ENCODE assay signal across 15 mouse cellular contexts in genomic region chr1:187889096-187889495, GRCm38 (mm10).
"Had no signal": no experiment of that assay in that cellular context is flagged by ENCODE, and none has a peak within 500 bp of the region (broad histone marks: within the 10 kb centered on the region; RNA-seq: fewer than 3 reads in every experiment).

No protein-coding gene starts in this region.

- DNase-seq: kidney, adult 11 months; kidney, adult 9 months; kidney, postnatal 36 days; layer of hippocampus, adult 9-11 months; layer of hippocampus, postnatal 36 days; left cerebral cortex, postnatal 4 days; lung, embryonic 14.5 days; lung, postnatal 10 days; lung, postnatal 4 days; right cerebral cortex, postnatal 25 days; thymus, postnatal 4 days had no signal

- H3K27ac ChIP-seq: kidney, postnatal 0 days; limb, embryonic 13.5 days; midbrain, embryonic 13.5 days had no signal

- H3K4me3 ChIP-seq: limb, embryonic 13.5 days; megakaryocyte, embryonic 14.5 days; midbrain, embryonic 13.5 days had no signal

- H3K4me1 ChIP-seq: limb, embryonic 13.5 days; megakaryocyte, embryonic 14.5 days; midbrain, embryonic 13.5 days had no signal

- H3K9ac ChIP-seq: limb, embryonic 13.5 days; lung, embryonic 14.5 days; midbrain, embryonic 13.5 days had no signal

- H3K9me3 ChIP-seq: limb, embryonic 13.5 days; midbrain, embryonic 13.5 days had no signal

- ATAC-seq: midbrain, embryonic 13.5 days had no signal

- H3K36me3 ChIP-seq: limb, embryonic 13.5 days; midbrain, embryonic 13.5 days had no signal

- H3K4me2 ChIP-seq: limb, embryonic 13.5 days; lung, embryonic 14.5 days; midbrain, embryonic 13.5 days had no signal

- H3K27me3 ChIP-seq: limb, embryonic 13.5 days; megakaryocyte, embryonic 14.5 days; midbrain, embryonic 13.5 days had no signal
